Mouse (Mus musculus) gastrocnemius, postnatal 4 days (tissue): ENCODE measurements around the gene Me3. TPM values are rescaled to one million over a fixed set of nuclear protein-coding genes. Genes with fewer than 3 reads are reported as not detected.

Experiments used
- DNase-seq, 2 experiments: peaks; one replicate each; pipeline ENCODE4 v3.0.0; 2021 to 2022; ENCODE audit warnings: low spot score in 2 of 2, mixed read lengths in 2 of 2
- total RNA-seq, 2 experiments: library from RNA; stranded (reverse); gene quantifications; 2 replicates each; pipeline ENCODE4 v1.2.3; 2021

Gene Me3
- total RNA-seq, 2 experiments from 2014 or later: 33.8 to 36.1 TPM

- DNase-seq: no peak
Measured at GRCm38 (mm10) chr7:89828436-89829065, 196.4 kb downstream of the Me3 start.

GRCm38 (mm10) chr7:89829201-89829600 lies 197.0 kb downstream of the Me3 start:
- DNase-seq: no peak

GRCm38 (mm10) chr7:89833521-89833920 lies 201.3 kb downstream of the Me3 start:
- no peak for DNase-seq

GRCm38 (mm10) chr7:89835566-89835965 lies 203.4 kb downstream of the Me3 start:
- no peak for DNase-seq

- DNase-seq: no peak
Measured at GRCm38 (mm10) chr7:89836676-89837075, 204.5 kb downstream of the Me3 start.

- DNase-seq: no peak
Measured at GRCm38 (mm10) chr7:89837841-89838240, 205.6 kb downstream of the Me3 start.

- no peak for DNase-seq
Measured at GRCm38 (mm10) chr7:89839721-89840120, 207.5 kb downstream of the Me3 start.

- DNase-seq: peak; percentile 62 to 76
Measured at GRCm38 (mm10) chr7:89841670-89842403, 209.6 kb downstream of the Me3 start.

GRCm38 (mm10) chr7:89842404-89842715 lies 210.2 kb downstream of the Me3 start:
- no peak for DNase-seq

GRCm38 (mm10) chr7:89843121-89843520 lies 210.9 kb downstream of the Me3 start:
- DNase-seq: no peak

- DNase-seq: no peak
Measured at GRCm38 (mm10) chr7:89843533-89843932, 211.3 kb downstream of the Me3 start.

GRCm38 (mm10) chr7:89845669-89846068 lies 213.5 kb downstream of the Me3 start:
- no peak for DNase-seq

- no peak for DNase-seq
Measured at GRCm38 (mm10) chr7:89850510-89850909, 218.3 kb downstream of the Me3 start.

- no peak for DNase-seq
Measured at GRCm38 (mm10) chr7:89852158-89853095, 220.2 kb downstream of the Me3 start.

GRCm38 (mm10) chr7:89853131-89853530 lies 220.9 kb downstream of the Me3 start:
- DNase-seq: no peak

GRCm38 (mm10) chr7:89855196-89855595 lies 223.0 kb downstream of the Me3 start:
- no peak for DNase-seq

GRCm38 (mm10) chr7:89856440-89857217 lies 224.4 kb downstream of the Me3 start:
- peak in 1 of 2 experiments; percentile 43 for DNase-seq

GRCm38 (mm10) chr7:89864769-89865168 lies 232.6 kb downstream of the Me3 start:
- DNase-seq: no peak

GRCm38 (mm10) chr7:89867221-89867620 lies 235.0 kb downstream of the Me3 start:
- no peak for DNase-seq

GRCm38 (mm10) chr7:89879686-89880085 lies 247.5 kb downstream of the Me3 start:
- DNase-seq: no peak

GRCm38 (mm10) chr7:89884551-89884950 lies 252.4 kb downstream of the Me3 start:
- DNase-seq: no peak
